Mouse (Mus musculus) CH12.LX (cell line): ENCODE results near the gene Mapkapk5. TPM values are rescaled to one million over a fixed set of nuclear protein-coding genes. Genes with fewer than 3 reads are reported as not detected.

Experiments
- DNase-seq: peaks from one replicate; pipeline ENCODE4 v3.0.0-alpha.2; 2013; ENCODE audit errors: extremely low read depth
- H3K27ac ChIP-seq: 2 replicates; pipeline ENCODE4 v1.5.1; 2012; ENCODE audit warnings: low read depth, mild to moderate bottlenecking, control low read depth, moderate library complexity; ENCODE audit not compliant: insufficient read depth
- H3K27me3 ChIP-seq: replicated peaks from 2 replicates; pipeline ENCODE3; 2012; ENCODE audit warnings: inconsistent platforms
- H3K36me3 ChIP-seq, 2 experiments: replicated peaks in 1 of 2; 2 replicates each; pipeline versions ENCODE3 to v1.6.1; 2012; ENCODE audit warnings: inconsistent platforms in 1 of 2, low read length in 1 of 2, mild to moderate bottlenecking in 1 of 2, mixed read lengths in 1 of 2, moderate library complexity in 1 of 2; ENCODE audit not compliant: control insufficient read depth in 1 of 2, insufficient read depth in 1 of 2
- H3K4me1 ChIP-seq, 2 experiments: 2 replicates each; pipeline ENCODE4 v1.6.1; 2012; ENCODE audit warnings: inconsistent platforms in 1 of 2, moderate library complexity in 1 of 2; ENCODE audit not compliant: insufficient read depth in 2 of 2, control insufficient read depth in 1 of 2
- H3K4me2 ChIP-seq: 2 replicates; pipeline ENCODE4 v1.6.1; 2012; ENCODE audit warnings: low read depth, mild to moderate bottlenecking, control low read depth; ENCODE audit not compliant: poor library complexity, insufficient read depth, severe bottlenecking
- H3K4me3 ChIP-seq, 3 experiments: fragments of 150-350 bp in 1 of 3; sonication (generic) in 1 of 3; replicated peaks in 1 of 3; 2 replicates each; pipeline versions ENCODE3 to v1.5.1; 2011 to 2012; ENCODE audit warnings: low read depth in 2 of 3, low read length in 2 of 3, mild to moderate bottlenecking in 2 of 3, moderate library complexity in 2 of 3, control low read depth in 1 of 3, improper control_type of control experiment in 1 of 3, inconsistent platforms in 1 of 3, mixed read lengths in 1 of 3; ENCODE audit not compliant: poor library complexity in 1 of 3
- H3K79me2 ChIP-seq: replicated peaks from 2 replicates; pipeline ENCODE4 v1.6.1; 2012; ENCODE audit warnings: mild to moderate bottlenecking, moderate library complexity; ENCODE audit not compliant: control insufficient read depth, poor library complexity, insufficient read depth, severe bottlenecking; ENCODE audit errors: extremely low read depth
- H3K9ac ChIP-seq: 2 replicates; pipeline ENCODE4 v1.6.1; 2012; ENCODE audit warnings: low read depth, mild to moderate bottlenecking, control low read depth, moderate library complexity; ENCODE audit not compliant: insufficient read depth
- H3K9me3 ChIP-seq: replicated peaks from 2 replicates; pipeline ENCODE3; 2012; ENCODE audit warnings: low read length, inconsistent platforms, mixed read lengths
- BHLHE40 ChIP-seq: IDR thresholded peaks from 2 replicates; pipeline ENCODE4 v1.6.1; 2011; ENCODE audit warnings: mild to moderate bottlenecking, low read depth, low read length, improper control_type of control experiment
- CHD1 ChIP-seq: IDR thresholded peaks from 2 replicates; pipeline ENCODE4 v1.6.1; 2012; ENCODE audit warnings: low read depth, low read length, improper control_type of control experiment, inconsistent platforms
- CHD2 ChIP-seq: IDR thresholded peaks from 2 replicates; pipeline ENCODE4 v1.6.1; 2011; ENCODE audit warnings: low read length, improper control_type of control experiment
- CTCF ChIP-seq, 2 experiments: IDR thresholded peaks in 1 of 2; conservative IDR thresholded peaks in 1 of 2; 2 replicates each; pipeline ENCODE4 v1.5.1; 2011 to 2012; ENCODE audit warnings: low read depth in 2 of 2, low read length in 2 of 2, improper control_type of control experiment in 1 of 2, inconsistent platforms in 1 of 2, mild to moderate bottlenecking in 1 of 2, moderate library complexity in 1 of 2
- ELF1 ChIP-seq: IDR thresholded peaks from 2 replicates; pipeline ENCODE4 v1.6.1; 2014; ENCODE audit warnings: low read depth, mild to moderate bottlenecking, inconsistent platforms, low read length, improper control_type of control experiment
- EP300 ChIP-seq: IDR thresholded peaks from 2 replicates; pipeline ENCODE4 v1.6.1; 2011; ENCODE audit warnings: low read length, improper control_type of control experiment
- ETS1 ChIP-seq: conservative IDR thresholded peaks from 2 replicates; pipeline ENCODE4 v1.6.1; 2012; ENCODE audit warnings: low read depth, mild to moderate bottlenecking, inconsistent platforms, low read length, improper control_type of control experiment, moderate library complexity
- HCFC1 ChIP-seq: IDR thresholded peaks from 2 replicates; pipeline ENCODE4 v1.6.1; 2012; ENCODE audit warnings: low read depth, mild to moderate bottlenecking, inconsistent platforms, low read length, improper control_type of control experiment
- IRF4 ChIP-seq: IDR thresholded peaks from 2 replicates; pipeline ENCODE4 v1.6.1; 2014; ENCODE audit warnings: low read depth, mild to moderate bottlenecking, inconsistent platforms, low read length, improper control_type of control experiment
- JUN ChIP-seq: IDR thresholded peaks from 2 replicates; pipeline ENCODE4 v1.6.1; 2011; ENCODE audit warnings: low read depth, mild to moderate bottlenecking, low read length, improper control_type of control experiment, moderate library complexity; ENCODE audit not compliant: insufficient read depth
- KAT2A ChIP-seq: IDR thresholded peaks from 2 replicates; pipeline ENCODE4 v1.6.1; 2012; ENCODE audit warnings: low read length, improper control_type of control experiment, inconsistent platforms; ENCODE audit not compliant: insufficient replicate concordance
- MAX ChIP-seq: IDR thresholded peaks from 2 replicates; pipeline ENCODE4 v1.6.1; 2011; ENCODE audit warnings: low read length, improper control_type of control experiment
- MAZ ChIP-seq: IDR thresholded peaks from 2 replicates; pipeline ENCODE4 v1.6.1; 2012; ENCODE audit warnings: low read depth, mild to moderate bottlenecking, inconsistent platforms, low read length, improper control_type of control experiment, moderate library complexity
- MEF2A ChIP-seq: IDR thresholded peaks from 2 replicates; pipeline ENCODE4 v1.6.1; 2014; ENCODE audit warnings: low read depth, mild to moderate bottlenecking, inconsistent platforms, low read length, improper control_type of control experiment, borderline replicate concordance
- MXI1 ChIP-seq: IDR thresholded peaks from 2 replicates; pipeline ENCODE4 v1.6.1; 2011; ENCODE audit warnings: mild to moderate bottlenecking, low read depth, low read length, improper control_type of control experiment
- MYC ChIP-seq: IDR thresholded peaks from 2 replicates; pipeline ENCODE4 v1.6.1; 2011; ENCODE audit warnings: low read depth, mild to moderate bottlenecking, improper control_type of control experiment, low read length
- NELFE ChIP-seq: IDR thresholded peaks from 2 replicates; pipeline ENCODE4 v1.6.1; 2011; ENCODE audit warnings: low read depth, low read length, improper control_type of control experiment
- NRF1 ChIP-seq: IDR thresholded peaks from 2 replicates; pipeline ENCODE4 v1.6.1; 2014; ENCODE audit warnings: low read depth, mild to moderate bottlenecking, inconsistent platforms, low read length, improper control_type of control experiment, moderate library complexity
- POLR2A ChIP-seq: IDR thresholded peaks from 2 replicates; pipeline ENCODE4 v1.6.1; 2011; ENCODE audit warnings: low read depth, mild to moderate bottlenecking, improper control_type of control experiment, low read length
- POLR2AphosphoS2 ChIP-seq: IDR thresholded peaks from 2 replicates; pipeline ENCODE4 v1.6.1; 2011; ENCODE audit warnings: low read depth, low read length, improper control_type of control experiment
- RAD21 ChIP-seq: IDR thresholded peaks from 2 replicates; pipeline ENCODE4 v1.6.1; 2011; ENCODE audit warnings: low read depth, mild to moderate bottlenecking, low read length, improper control_type of control experiment, moderate library complexity
- SIN3A ChIP-seq: IDR thresholded peaks from 2 replicates; pipeline ENCODE4 v1.6.1; 2012; ENCODE audit warnings: low read length, improper control_type of control experiment, inconsistent platforms
- SMC3 ChIP-seq: IDR thresholded peaks from 2 replicates; pipeline ENCODE4 v1.6.1; 2011; ENCODE audit warnings: low read depth, low read length, improper control_type of control experiment
- TBP ChIP-seq: conservative IDR thresholded peaks from 2 replicates; pipeline ENCODE4 v1.6.1; 2011; ENCODE audit warnings: low read depth, low read length, improper control_type of control experiment
- TCF12 ChIP-seq: IDR thresholded peaks from 2 replicates; pipeline ENCODE4 v1.6.1; 2014; ENCODE audit warnings: low read depth, mild to moderate bottlenecking, inconsistent platforms, low read length, improper control_type of control experiment
- USF2 ChIP-seq: conservative IDR thresholded peaks from 2 replicates; pipeline ENCODE4 v1.6.1; 2011; ENCODE audit warnings: low read depth, low read length, improper control_type of control experiment
- ZC3H11A ChIP-seq: IDR thresholded peaks from 2 replicates; pipeline ENCODE4 v1.6.1; 2012; ENCODE audit warnings: low read depth, mild to moderate bottlenecking, inconsistent platforms, low read length, improper control_type of control experiment
- ZMIZ1 ChIP-seq: IDR thresholded peaks from 2 replicates; pipeline ENCODE4 v1.6.1; 2012; ENCODE audit warnings: low read depth, mild to moderate bottlenecking, inconsistent platforms, low read length, improper control_type of control experiment
- ZNF384 ChIP-seq: IDR thresholded peaks from 2 replicates; pipeline ENCODE4 v1.6.1; 2012; ENCODE audit warnings: low read depth, low read length, improper control_type of control experiment, inconsistent platforms
- dilution Hi-C: fragments of 300-500 bp; cut with MboI; formaldehyde crosslinking; loops from 2 replicates; pipeline ENCODE4 v1.14.3; 2020; ENCODE audit warnings: low sequenced_read_pairs; ENCODE audit not compliant: extremely low pct_unique_long_range_greater_than_20kb, extremely low pct_ligation_motif_present
- in situ Hi-C: fragments of 300-500 bp; cut with MboI; formaldehyde crosslinking; loops from 3 replicates; pipeline ENCODE4 v1.14.3; 2019; ENCODE audit warnings: low sequenced_read_pairs, low pct_ligation_motif_present, low pct_unique_long_range_greater_than_20kb, mixed read lengths
- polyA plus RNA-seq: library from polyadenylated mRNA; unstranded; fragments of >175 nt; gene quantifications from 2 replicates; pipeline ENCODE4 v1.2.1, GENCODE M21; 2012; ENCODE audit warnings: low read depth; ENCODE audit not compliant: insufficient read length
- total RNA-seq, 2 experiments: library from RNA; depleted of rRNA; stranded (reverse); fragments of 300-350 nt in 1 of 2; fragments of >200 nt in 1 of 2; gene quantifications; 2 replicates each; pipeline ENCODE4 v1.2.3; 2012 to 2014

Gene Mapkapk5
- total and polyA plus RNA-seq, 3 experiments, result 48.3 to 84.8 (median 82.9) TPM

DNA sequence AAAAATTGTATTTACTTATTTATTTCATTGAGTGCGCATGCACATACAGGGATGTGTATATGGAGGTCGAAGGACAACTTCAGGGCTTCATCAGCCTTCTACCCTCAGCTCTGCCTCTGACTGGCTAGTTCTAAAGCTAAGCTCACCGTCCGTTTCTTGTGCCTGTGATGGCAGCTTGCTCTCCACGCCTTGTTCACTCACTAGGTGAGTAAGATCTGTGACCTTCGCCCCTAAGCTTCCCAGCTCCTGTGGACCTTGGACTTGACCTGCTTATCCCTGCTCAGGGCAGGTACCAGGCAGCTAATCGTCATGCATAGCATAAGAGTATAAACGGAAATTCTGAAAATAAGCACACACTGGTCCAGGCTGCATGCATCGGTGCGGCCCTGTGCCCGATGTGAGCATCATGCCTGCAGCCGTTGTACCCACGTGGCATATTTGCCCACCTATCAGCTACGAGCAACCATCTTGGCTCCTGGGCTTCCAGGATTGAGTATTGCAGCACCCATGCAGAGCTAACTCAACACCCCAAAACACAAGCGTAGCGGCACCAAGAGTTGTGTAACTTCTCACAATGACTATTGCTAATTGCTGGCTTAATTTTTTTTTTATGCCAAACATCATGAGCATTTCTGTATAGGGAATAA lies 20.5 kb upstream of the Mapkapk5 start:
- in situ Hi-C loops, result loop anchor here (5.0 kb wide), 1 partner anchor 41 kb away; no protein-coding TSS in a partner anchor
- no peaks in the 10 kb centered on the region for H3K27me3 ChIP-seq

GRCm38 (mm10) chr5:121564468-121564895 lies 18.8 kb upstream of the Mapkapk5 start:
- H3K9me3 ChIP-seq, result peaks cover 3% of the 10 kb centered on the region
- dilution Hi-C loops (no loop called here), in situ Hi-C loops (no loop called here)
- DNase-seq, result peak; percentile 96
- peak overlapping the region; percentile 27; the same call in 1 of the 2 replicates for H3K4me2 ChIP-seq
- H3K4me1 ChIP-seq, result peaks cover 0 to 11% of the 10 kb centered on the region in 2 experiments; a peak in 2 of 4 replicates
- H3K79me2 ChIP-seq, result no peaks in the 10 kb centered on the region
- H3K4me3 ChIP-seq, result no peak overlapping the region
- no peaks in the 10 kb centered on the region for H3K27me3 ChIP-seq
- H3K9ac ChIP-seq, result no peak overlapping the region
- H3K27ac ChIP-seq, result no peak overlapping the region
- H3K36me3 ChIP-seq, result peaks cover 5 to 30% of the 10 kb centered on the region in 2 experiments
- TF ChIP-seq CHD2 (0 out of 2 replicates have a peak, but pooled peaks have one; percentile 5), POLR2A (peak; percentile 39; the same call in 1 of the 2 replicates), BHLHE40 (peak; percentile 93), NELFE (peak; percentile 55; the same call in 1 of the 2 replicates), JUN (no peak), HCFC1 (no peak; the same call in 1 of the 2 replicates), ZC3H11A (0 out of 2 replicates have a peak, but pooled peaks have one; percentile 40), USF2 (peak; percentile 47), MYC (peak; percentile 99), ETS1 (peak; percentile 37), MAX (peak; percentile 98), SIN3A (peak; percentile 89), CTCF (conservative IDR thresholded peaks at IDR 0.05 in 1 of 2, IDR thresholded peaks at IDR 0.05 in 1 of 2; ENCODE audit: low read depth in 2 of 2, low read length in 2 of 2) (peak; percentile 94 to 96), RAD21 (peak; percentile 70), SMC3 (peak; percentile 94), POLR2AphosphoS2 (no peak), CHD1 (no peak), NRF1 (peak; percentile 35; the same call in 1 of the 2 replicates), IRF4 (peak; percentile 95), ZMIZ1 (no peak), KAT2A (0 out of 2 replicates have a peak, but pooled peaks have one; percentile 33), ELF1 (peak; percentile 57), MEF2A (0 out of 2 replicates have a peak, but pooled peaks have one; percentile 51), EP300 (peak; percentile 84), TCF12 (peak; percentile 82; the same call in 1 of the 2 replicates), ZNF384 (no peak), MAZ (peak; percentile 20; the same call in 1 of the 2 replicates)

More for the DNA sequence above, 20.5 kb upstream of the Mapkapk5 start:
- Histone ChIP-seq H3K4me2 (no peak overlapping the region), H3K4me1 (peaks cover 0 to 11% of the 10 kb centered on the region in 2 experiments; a peak in 2 of 4 replicates), H3K9me3 (peaks cover 3% of the 10 kb centered on the region), H3K36me3 (peaks cover 9 to 46% of the 10 kb centered on the region in 2 experiments), H3K4me3 (no peak overlapping the region), H3K79me2 (no peaks in the 10 kb centered on the region), H3K27ac (no peak overlapping the region), H3K9ac (no peak overlapping the region)
- dilution Hi-C loops, result no loop called here
- DNase-seq, result no peak
- TF ChIP-seq MEF2A (no peak), ZNF384 (no peak), ZC3H11A (no peak), EP300 (no peak), MYC (no peak), MAX (no peak), CTCF (conservative IDR thresholded peaks at IDR 0.05 in 1 of 2, IDR thresholded peaks at IDR 0.05 in 1 of 2; ENCODE audit: low read depth in 2 of 2, low read length in 2 of 2) (no peak), CHD2 (no peak), TBP (no peak), TCF12 (no peak), MXI1 (no peak)
